ENCODE assay signal across 9 mouse cellular contexts in the genomic region with DNA sequence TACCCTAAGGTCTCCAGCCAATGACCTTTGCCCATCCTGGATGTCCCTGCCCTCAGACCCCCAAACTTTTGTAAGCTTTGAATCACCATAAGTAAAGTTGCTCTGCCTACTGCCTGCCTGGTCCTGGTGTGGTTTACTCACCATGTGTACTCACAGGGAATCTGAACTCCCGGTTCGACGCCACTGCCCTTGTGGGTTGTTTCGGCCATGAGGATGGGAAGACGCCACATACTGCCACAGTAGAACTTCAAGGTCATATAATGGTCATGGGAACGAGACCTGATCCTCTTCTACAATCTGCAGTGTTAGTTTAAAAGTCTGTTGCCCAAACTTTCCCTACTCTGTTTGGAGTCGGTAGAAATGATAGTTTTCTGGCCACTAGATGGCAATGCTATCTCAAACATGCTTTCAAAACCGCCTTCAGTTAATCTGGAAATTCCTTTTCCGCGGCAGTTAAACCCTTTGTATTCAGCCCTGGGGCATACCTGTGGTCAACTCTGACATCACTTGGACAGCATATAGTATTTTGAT. TPM values are rescaled to one million over a fixed set of nuclear protein-coding genes. Genes with fewer than 3 reads are reported as not detected.
DNase-seq lines count a peak whose midpoint lies in the region; ATAC-seq lines count a peak whose summit lies in the region.
"Had no signal": no experiment of that assay in that cellular context is flagged by ENCODE, and none has a peak within 500 bp of the region (broad histone marks: within the 10 kb centered on the region; RNA-seq: fewer than 3 reads in every experiment).

No protein-coding gene starts in this region.

- no peak overlapping the region for H3K9ac ChIP-seq in heart, embryonic 15.5 days
- no peak overlapping the region for H3K9ac ChIP-seq in neural tube, embryonic 15.5 days (replicated peaks)

- H3K4me3 ChIP-seq in megakaryocyte, embryonic 14.5 days (replicated peaks), result peak overlapping the region; percentile 74
- 0 out of 2 replicates have a peak overlapping the region, but pooled peaks have one; percentile 17 for H3K4me3 ChIP-seq in heart, embryonic 15.5 days
- H3K4me3 ChIP-seq in neural tube, embryonic 15.5 days (replicated peaks), result no peak overlapping the region

- peak; percentile 1 for DNase-seq in c-Kit-positive CD71-negative TER-119-negative erythroid progenitor cells, embryonic 14.5 days (ENCODE audit: low read depth)
- DNase-seq in kidney, postnatal 14 days, result peak; percentile 56
- DNase-seq in gastrocnemius, postnatal 36 days, result no peak

- no peaks in the 10 kb centered on the region for H3K36me3 ChIP-seq in megakaryocyte, embryonic 14.5 days (replicated peaks; ENCODE audit: low read length)
- no peaks in the 10 kb centered on the region for H3K36me3 ChIP-seq in heart, embryonic 15.5 days
- no peaks in the 10 kb centered on the region for H3K36me3 ChIP-seq in neural tube, embryonic 15.5 days

- peak overlapping the region; percentile 48 for H3K4me2 ChIP-seq in heart, embryonic 15.5 days
- H3K4me2 ChIP-seq in neural tube, embryonic 15.5 days, result peak overlapping the region; percentile 31; the same call in 1 of the 2 replicates

- no peak for ATAC-seq in megakaryocyte, adult 5-6 weeks (ENCODE audit: poor library complexity, severe bottlenecking)
- no peak for ATAC-seq in heart, embryonic 15.5 days (replicated peaks; ENCODE audit: insufficient number of reproducible peaks, insufficient read depth, low FRiP score, low read depth)
- ATAC-seq in neural tube, embryonic 15.5 days (ENCODE audit: low FRiP score), result peak; percentile 59; the same call in 1 of the 2 replicates

- H3K27me3 ChIP-seq in megakaryocyte, embryonic 14.5 days (replicated peaks), result no peaks in the 10 kb centered on the region
- no peaks in the 10 kb centered on the region for H3K27me3 ChIP-seq in heart, embryonic 15.5 days
- H3K27me3 ChIP-seq in neural tube, embryonic 15.5 days (replicated peaks), result no peaks in the 10 kb centered on the region

- H3K9me3 ChIP-seq in megakaryocyte, embryonic 14.5 days, result no peaks in the 10 kb centered on the region
- H3K9me3 ChIP-seq in heart, embryonic 15.5 days (replicated peaks), result no peaks in the 10 kb centered on the region
- no peaks in the 10 kb centered on the region for H3K9me3 ChIP-seq in neural tube, embryonic 15.5 days (replicated peaks)

- intact Hi-C loops in gastrocnemius, postnatal 36 days (cut with DNase I), result no loop called here

- H3K4me1 ChIP-seq in megakaryocyte, embryonic 14.5 days, result no peaks in the 10 kb centered on the region
- H3K4me1 ChIP-seq in heart, embryonic 15.5 days (replicated peaks), result no peaks in the 10 kb centered on the region
- no peaks in the 10 kb centered on the region for H3K4me1 ChIP-seq in neural tube, embryonic 15.5 days

- 38% methylated on average over 10 of the region's 10 CpGs for WGBS in heart, embryonic 15.5 days
- 46% methylated on average over 10 of the region's 10 CpGs for WGBS in neural tube, embryonic 15.5 days

- no peak overlapping the region for H3K27ac ChIP-seq in heart, embryonic 15.5 days
- H3K27ac ChIP-seq in neural tube, embryonic 15.5 days (replicated peaks), result no peak overlapping the region

RNA-seq across cellular contexts. Expression of gene Hao2, which starts 2.1 kb away (rescaled TPM):
- not detected in 2 replicates for polyA plus RNA-seq in megakaryocyte, embryonic 14.5 days (2012; ENCODE audit: insufficient read depth, low replicate concordance)
- total RNA-seq in megakaryocyte, adult 5-6 weeks (2015), result not detected in 2 replicates
- total RNA-seq in megakaryocyte, adult 5-6 weeks (2017), result not detected in 2 replicates
- polyA plus RNA-seq in heart, embryonic 15.5 days (2015; fragmentation: Nextera tagmentation; extraction: Ambion mirVana), result 0.24 TPM in 1 of 2 replicates, not detected in the other
- 0.09 and 1.8 TPM in 2 replicates for polyA plus RNA-seq in neural tube, embryonic 15.5 days (2015; fragmentation: Nextera tagmentation; extraction: Ambion mirVana)
- not detected for total RNA-seq in gastrocnemius, postnatal 36 days (2021)
- total RNA-seq: heart, adult 18-20 months had no signal
- polyA plus RNA-seq: stomach, embryonic 14.5 days had no signal

RNA-seq across cellular contexts. Expression of gene Hsd3b1, which starts 35.5 kb away (rescaled TPM):
- 0.59 TPM in 1 of 2 replicates, not detected in the other for polyA plus RNA-seq in megakaryocyte, embryonic 14.5 days (2012; ENCODE audit: insufficient read depth, low replicate concordance)
- total RNA-seq in megakaryocyte, adult 5-6 weeks (2015), result not detected in 2 replicates
- not detected in 2 replicates for total RNA-seq in megakaryocyte, adult 5-6 weeks (2017)
- 0.08 and 1.0 TPM in 2 replicates for polyA plus RNA-seq in heart, embryonic 15.5 days (2015; fragmentation: Nextera tagmentation; extraction: Ambion mirVana)
- polyA plus RNA-seq in neural tube, embryonic 15.5 days (2015; fragmentation: Nextera tagmentation; extraction: Ambion mirVana), result 0.08 and 0.24 TPM in 2 replicates
- total RNA-seq in gastrocnemius, postnatal 36 days (2021), result not detected
- total RNA-seq: heart, adult 18-20 months had no signal
- polyA plus RNA-seq: stomach, embryonic 14.5 days had no signal

Comparison
In these comparisons a context has a peak if more than half of its experiments do, and no peak if none do; other contexts are left out.
1. DNase-seq: peak in c-Kit-positive CD71-negative TER-119-negative erythroid progenitor cells, embryonic 14.5 days (single experiment) and kidney, postnatal 14 days (single experiment); none in gastrocnemius, postnatal 36 days (0 of 2).